Mouse (Mus musculus) heart, embryonic 14.5 days (tissue): ENCODE results near the gene Gm3045. TPM values are rescaled to one million over a fixed set of nuclear protein-coding genes. Genes with fewer than 3 reads are reported as not detected.

Experiments
- ATAC-seq: fragments of 200-750 bp; cut with Nextera tagmentation; 2 replicates; pipeline ENCODE4 v1.8.0; 2017; ENCODE audit warnings: low read depth, moderate TSS enrichment; ENCODE audit not compliant: insufficient number of reproducible peaks, insufficient read depth, low FRiP score
- H3K27ac ChIP-seq, 2 experiments: fragments of 200-500 bp in 1 of 2; fragments of 300-500 bp in 1 of 2; sonication (generic) in 1 of 2; replicated peaks in 1 of 2; 2 replicates each; pipeline ENCODE4 v1.5.1; 2012 to 2014; ENCODE audit warnings: low read depth in 2 of 2, low read length in 2 of 2, control low read depth in 1 of 2, mild to moderate bottlenecking in 1 of 2, mixed read lengths in 1 of 2; ENCODE audit not compliant: control insufficient read depth in 1 of 2, insufficient read depth in 1 of 2
- H3K27me3 ChIP-seq: fragments of 300-500 bp; sonication (generic); 2 replicates; pipeline ENCODE4 v1.6.1; 2014; ENCODE audit warnings: mild to moderate bottlenecking, low read length, control low read depth; ENCODE audit not compliant: control insufficient read depth, insufficient read depth
- H3K36me3 ChIP-seq: fragments of 300-500 bp; sonication (generic); 2 replicates; pipeline ENCODE4 v1.6.1; 2014; ENCODE audit warnings: mild to moderate bottlenecking, control low read depth, low read length, mixed read lengths; ENCODE audit not compliant: control insufficient read depth, insufficient read depth
- H3K4me1 ChIP-seq, 2 experiments: fragments of 200-500 bp in 1 of 2; fragments of 300-500 bp in 1 of 2; sonication (generic) in 1 of 2; 2 replicates each; pipeline ENCODE4 v1.6.1; 2012 to 2014; ENCODE audit warnings: low read length in 2 of 2, control low read depth in 1 of 2, mixed read lengths in 1 of 2; ENCODE audit not compliant: control insufficient read depth in 2 of 2, insufficient read depth in 2 of 2
- H3K4me2 ChIP-seq: fragments of 300-500 bp; sonication (generic); 2 replicates; pipeline ENCODE4 v1.6.1; 2014; ENCODE audit warnings: mild to moderate bottlenecking, low read length
- H3K4me3 ChIP-seq, 2 experiments: fragments of 200-500 bp in 1 of 2; fragments of 300-500 bp in 1 of 2; sonication (generic) in 1 of 2; 2 replicates each; pipeline ENCODE4 v1.5.1; 2012 to 2014; ENCODE audit warnings: low read length in 2 of 2, mild to moderate bottlenecking in 2 of 2, control low read depth in 1 of 2, low read depth in 1 of 2, moderate library complexity in 1 of 2; ENCODE audit not compliant: control insufficient read depth in 1 of 2, insufficient read depth in 1 of 2
- H3K9ac ChIP-seq: fragments of 300-500 bp; sonication (generic); 2 replicates; pipeline ENCODE4 v1.6.1; 2014; ENCODE audit warnings: mild to moderate bottlenecking, low read length
- H3K9me3 ChIP-seq: fragments of 300-500 bp; sonication (generic); 2 replicates; pipeline ENCODE4 v1.6.1; 2016; ENCODE audit warnings: low read length, control low read depth; ENCODE audit not compliant: control insufficient read depth
- WGBS: fragments of 180-500 bp; shearing (Covaris S2); extraction: QIAGEN DNeasy Blood & Tissue Kit; methylation state at CpG from one replicate; pipeline ENCODE4 v1.1.7; 2014; 5-methylcytosine and 5-hydroxymethylcytosine counted together
- polyA plus RNA-seq: library from polyadenylated mRNA; unstranded; fragments of >200 nt; fragmentation: Nextera tagmentation; extraction: Ambion mirVana; gene quantifications from 2 replicates; pipeline ENCODE4 v1.2.1, GENCODE M21; 2014

The Gm3045 gene
- polyA plus RNA-seq, 1 experiment from 2014 or later, result not detected

GRCm38 (mm10) chr13:56428724-56429500 lies 2.5 kb downstream of the Gm3045 start:
- no peak overlapping the region for H3K4me2 ChIP-seq
- ATAC-seq, result no peak
- 34% methylated on average over 16 of the region's 16 CpGs for WGBS
- H3K9ac ChIP-seq, result no peak overlapping the region
- no peak overlapping the region for H3K27ac ChIP-seq
- H3K27me3 ChIP-seq, result peaks cover 31% of the 10 kb centered on the region
- H3K4me3 ChIP-seq, result no peak overlapping the region
- H3K36me3 ChIP-seq, result no peaks in the 10 kb centered on the region
- no peaks in the 10 kb centered on the region for H3K9me3 ChIP-seq
- H3K4me1 ChIP-seq, result no peaks in the 10 kb centered on the region; a peak in 1 of 4 replicates

- 81% methylated on average over 9 of the region's 12 CpGs for WGBS
- Histone ChIP-seq H3K36me3 (no peaks in the 10 kb centered on the region), H3K4me1 (no peaks in the 10 kb centered on the region; a peak in 1 of 4 replicates), H3K27ac (no peak overlapping the region), H3K9ac (no peak overlapping the region), H3K27me3 (peaks cover 44% of the 10 kb centered on the region), H3K4me2 (no peak overlapping the region), H3K4me3 (no peak overlapping the region), H3K9me3 (no peaks in the 10 kb centered on the region)
- no peak for ATAC-seq
Measured at GRCm38 (mm10) chr13:56432496-56432895, 6.1 kb downstream of the Gm3045 start.

- Histone ChIP-seq H3K4me1 (no peaks in the 10 kb centered on the region; a peak in 1 of 4 replicates), H3K36me3 (no peaks in the 10 kb centered on the region), H3K27me3 (peaks cover 49% of the 10 kb centered on the region), H3K9me3 (no peaks in the 10 kb centered on the region), H3K27ac (no peak overlapping the region), H3K4me2 (no peak overlapping the region), H3K4me3 (no peak overlapping the region), H3K9ac (no peak overlapping the region)
- WGBS, result 18% methylated on average over 10 of the region's 10 CpGs
- ATAC-seq, result no peak
Measured at GRCm38 (mm10) chr13:56433466-56433865, 7.1 kb downstream of the Gm3045 start.

- no peak for ATAC-seq
- no peaks in the 10 kb centered on the region for H3K36me3 ChIP-seq
- no peak overlapping the region for H3K27ac ChIP-seq
- WGBS, result 60% methylated on average over 9 of the region's 9 CpGs
- no peaks in the 10 kb centered on the region for H3K9me3 ChIP-seq
- no peak overlapping the region for H3K9ac ChIP-seq
- no peak overlapping the region for H3K4me3 ChIP-seq
- no peak overlapping the region for H3K4me2 ChIP-seq
- peaks cover 0 to 4% of the 10 kb centered on the region in 2 experiments; a peak in 1 of 4 replicates for H3K4me1 ChIP-seq
- peaks cover 57% of the 10 kb centered on the region for H3K27me3 ChIP-seq
Measured at GRCm38 (mm10) chr13:56434311-56434751, 7.9 kb downstream of the Gm3045 start.

GRCm38 (mm10) chr13:56435615-56436287 lies 9.4 kb downstream of the Gm3045 start:
- Histone ChIP-seq H3K36me3 (no peaks in the 10 kb centered on the region), H3K27me3 (peaks cover 61% of the 10 kb centered on the region), H3K4me1 (peaks cover 0 to 4% of the 10 kb centered on the region in 2 experiments; a peak in 1 of 4 replicates), H3K4me2 (no peak overlapping the region), H3K9ac (no peak overlapping the region), H3K9me3 (peaks cover 1% of the 10 kb centered on the region; the same call in 1 of the 2 replicates), H3K4me3 (no peak overlapping the region), H3K27ac (no peak overlapping the region)
- WGBS, result 52% methylated on average over 10 of the region's 10 CpGs
- ATAC-seq, result no peak

GRCm38 (mm10) chr13:56438211-56439075 lies 12.0 kb downstream of the Gm3045 start, which contains the start of gene Slc25a48:
Slc25a48 (plus strand) TSS chr13:56438355.
- no peak within 1 kb of the TSS for H3K9ac ChIP-seq
- H3K27ac ChIP-seq, result no peak within 1 kb of the TSS
- peak within 1 kb of the TSS; percentile 60 for H3K4me2 ChIP-seq
- WGBS, result 2% methylated on average over 51 of the region's 51 CpGs
- no peak for ATAC-seq
- H3K9me3 ChIP-seq, result peaks cover 4% of the 10 kb centered on the region; the same call in 1 of the 2 replicates
- peaks cover 0 to 4% of the 10 kb centered on the region in 2 experiments; a peak in 1 of 4 replicates for H3K4me1 ChIP-seq
- peaks cover 67% of the 10 kb centered on the region for H3K27me3 ChIP-seq
- peak within 1 kb of the TSS; percentile 16 to 29 for H3K4me3 ChIP-seq
- H3K36me3 ChIP-seq, result no peaks in the 10 kb centered on the region

DNA sequence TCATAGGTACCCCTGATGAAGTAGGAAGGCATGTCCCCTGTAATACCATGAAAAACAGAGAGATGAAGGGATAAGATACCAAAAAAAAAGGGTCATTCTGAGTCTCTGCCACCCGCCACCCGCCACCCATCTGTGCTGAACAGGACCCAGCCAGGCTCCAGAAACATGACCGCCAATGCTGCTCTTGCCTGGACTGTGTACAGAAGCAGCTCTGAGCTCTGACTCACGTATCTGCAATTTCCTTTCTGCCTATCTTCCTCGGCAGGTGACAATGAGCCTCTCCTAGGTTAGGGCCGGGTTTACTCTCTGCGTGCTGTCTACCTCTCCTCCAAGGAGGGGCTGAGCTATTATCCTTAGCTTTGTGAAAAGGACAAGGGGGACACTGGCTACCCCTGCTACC lies 17.0 kb downstream of the Gm3045 start:
- Histone ChIP-seq H3K4me1 (peaks cover 0 to 4% of the 10 kb centered on the region in 2 experiments; a peak in 1 of 4 replicates), H3K27me3 (peaks cover 31% of the 10 kb centered on the region), H3K36me3 (no peaks in the 10 kb centered on the region), H3K9ac (no peak overlapping the region), H3K27ac (no peak overlapping the region), H3K9me3 (peaks cover 4% of the 10 kb centered on the region; the same call in 1 of the 2 replicates), H3K4me3 (no peak overlapping the region), H3K4me2 (no peak overlapping the region)
- no peak for ATAC-seq
- 49% methylated on average over 7 of the region's 7 CpGs for WGBS
